Mouse (Mus musculus) midbrain, postnatal 0 days (tissue): ENCODE measurements around the gene Prima1. TPM values are rescaled to one million over a fixed set of nuclear protein-coding genes. Genes with fewer than 3 reads are reported as not detected.

Source experiments
- ATAC-seq: fragments of 200-750 bp; cut with Nextera tagmentation; 2 replicates; pipeline ENCODE4 v1.8.0; 2017; ENCODE audit warnings: moderate number of reproducible peaks, mild to moderate bottlenecking, moderate TSS enrichment, moderate library complexity; ENCODE audit not compliant: low FRiP score
- DNase-seq: peaks from one replicate; pipeline ENCODE4 v3.0.0-alpha.2; 2015; ENCODE audit warnings: low spot score
- H3K27ac ChIP-seq: fragments of 300-500 bp; sonication (generic); 2 replicates; pipeline ENCODE4 v1.5.1; 2014; ENCODE audit warnings: low read depth, mild to moderate bottlenecking, low read length, mixed read lengths
- H3K27me3 ChIP-seq: fragments of 300-500 bp; sonication (generic); 2 replicates; pipeline ENCODE4 v1.6.1; 2014; ENCODE audit warnings: low read length, control low read depth, mixed read lengths; ENCODE audit not compliant: insufficient read depth
- H3K36me3 ChIP-seq: fragments of 300-500 bp; sonication (generic); 2 replicates; pipeline ENCODE4 v1.6.1; 2014; ENCODE audit warnings: low read length, control low read depth, mixed read lengths; ENCODE audit not compliant: insufficient read depth
- H3K4me1 ChIP-seq: fragments of 300-500 bp; sonication (generic); 2 replicates; pipeline ENCODE4 v1.6.1; 2014; ENCODE audit warnings: mild to moderate bottlenecking, control low read depth, antibody characterized with exemption, low read length, mixed read lengths; ENCODE audit not compliant: insufficient read depth
- H3K4me2 ChIP-seq: fragments of 300-500 bp; sonication (generic); 2 replicates; pipeline ENCODE4 v1.6.1; 2014; ENCODE audit warnings: low read depth, mild to moderate bottlenecking, low read length, mixed read lengths; ENCODE audit not compliant: poor library complexity, severe bottlenecking
- H3K4me3 ChIP-seq: fragments of 300-500 bp; sonication (generic); 2 replicates; pipeline ENCODE4 v1.5.1; 2014; ENCODE audit warnings: low read depth, mild to moderate bottlenecking, low read length, moderate library complexity
- H3K9ac ChIP-seq: fragments of 300-500 bp; sonication (generic); replicated peaks from 2 replicates; pipeline ENCODE4 v1.6.1; 2014; ENCODE audit warnings: mild to moderate bottlenecking, low read length, moderate library complexity, mixed read lengths; ENCODE audit not compliant: poor library complexity, severe bottlenecking
- H3K9me3 ChIP-seq: fragments of 300-500 bp; sonication (generic); 2 replicates; pipeline ENCODE4 v1.6.1; 2016; ENCODE audit warnings: low read length, control low read depth
- CTCF ChIP-seq: IDR thresholded peaks from 2 replicates; pipeline ENCODE4 v1.5.1; 2016; ENCODE audit warnings: antibody characterized with exemption, mild to moderate bottlenecking
- WGBS: fragments of 180-500 bp; shearing (Covaris S2); extraction: QIAGEN DNeasy Blood & Tissue Kit; methylation state at CpG from one replicate; pipeline ENCODE4 v1.1.7; 2014; 5-methylcytosine and 5-hydroxymethylcytosine counted together
- polyA plus RNA-seq: library from polyadenylated mRNA; unstranded; fragments of >200 nt; fragmentation: Nextera tagmentation; extraction: Ambion mirVana; gene quantifications from 2 replicates; pipeline ENCODE4 v1.2.1, GENCODE M21; 2015
- total RNA-seq: library from RNA; depleted of rRNA; stranded (reverse); fragments of >200 nt; gene quantifications from 2 replicates; pipeline ENCODE4 v1.2.3, GENCODE M21; 2014

Gene Prima1
- total and polyA plus RNA-seq, 2 experiments from 2014 or later, result 0.44 to 0.46 TPM

DNA sequence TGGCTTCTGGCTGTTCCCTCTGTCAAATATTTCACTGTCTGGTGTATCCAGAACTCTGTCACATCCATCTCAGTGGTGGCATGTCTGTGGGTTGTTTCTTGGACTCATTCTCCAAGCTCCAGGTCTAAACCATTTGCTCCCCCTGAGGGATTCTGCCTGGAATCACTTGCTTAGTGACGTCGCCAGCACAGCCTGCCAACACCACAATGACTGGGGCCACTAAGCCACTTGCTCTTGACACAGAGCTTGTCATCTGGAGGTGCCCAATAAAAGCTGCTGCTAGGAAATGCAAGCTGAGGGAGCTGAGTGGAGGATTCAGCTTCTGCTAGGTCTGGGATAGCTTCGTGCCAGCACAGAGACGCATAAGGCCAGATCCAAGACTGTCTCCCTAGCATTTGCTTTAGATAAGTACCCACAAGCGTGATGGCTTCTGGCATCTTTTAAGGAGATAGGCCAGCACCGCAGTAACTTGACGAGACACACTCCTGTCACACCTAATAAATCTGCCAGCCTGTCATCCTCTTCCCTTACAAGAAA is 3.0 kb downstream of the Prima1 start:
- no peak overlapping the region for H3K9ac ChIP-seq
- no peak overlapping the region for H3K27ac ChIP-seq
- ATAC-seq, result no peak
- H3K4me2 ChIP-seq, result no peak overlapping the region
- H3K9me3 ChIP-seq, result no peaks in the 10 kb centered on the region
- no peaks in the 10 kb centered on the region; the same call in 1 of the 2 replicates for H3K4me1 ChIP-seq
- H3K27me3 ChIP-seq, result no peaks in the 10 kb centered on the region
- no peak overlapping the region for H3K4me3 ChIP-seq
- TF ChIP-seq CTCF, result no peak
- no peaks in the 10 kb centered on the region for H3K36me3 ChIP-seq
- 62% methylated on average over 7 of the region's 7 CpGs for WGBS
- DNase-seq, result peak; percentile 22

DNA sequence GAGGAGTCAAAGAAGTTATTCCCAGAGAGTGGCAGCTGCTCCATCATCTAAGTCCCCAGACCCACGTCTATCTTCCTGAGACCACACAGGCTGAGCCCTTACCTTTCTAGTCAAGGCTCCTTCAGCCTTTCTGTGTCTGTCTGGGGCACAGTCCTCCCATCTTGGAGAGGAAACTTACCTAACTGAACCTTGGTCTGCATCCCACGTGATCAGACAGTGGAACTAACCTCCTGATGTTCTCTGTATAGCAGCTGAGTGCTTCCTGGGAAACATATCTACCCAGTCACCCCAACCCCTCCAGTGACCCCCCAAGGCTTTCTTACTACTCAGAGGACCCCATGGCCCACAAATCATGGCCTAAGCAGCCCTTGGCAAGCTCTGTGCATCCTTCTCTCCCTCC is 6.1 kb downstream of the Prima1 start:
- no peak overlapping the region for H3K4me2 ChIP-seq
- no peak overlapping the region for H3K4me3 ChIP-seq

DNA sequence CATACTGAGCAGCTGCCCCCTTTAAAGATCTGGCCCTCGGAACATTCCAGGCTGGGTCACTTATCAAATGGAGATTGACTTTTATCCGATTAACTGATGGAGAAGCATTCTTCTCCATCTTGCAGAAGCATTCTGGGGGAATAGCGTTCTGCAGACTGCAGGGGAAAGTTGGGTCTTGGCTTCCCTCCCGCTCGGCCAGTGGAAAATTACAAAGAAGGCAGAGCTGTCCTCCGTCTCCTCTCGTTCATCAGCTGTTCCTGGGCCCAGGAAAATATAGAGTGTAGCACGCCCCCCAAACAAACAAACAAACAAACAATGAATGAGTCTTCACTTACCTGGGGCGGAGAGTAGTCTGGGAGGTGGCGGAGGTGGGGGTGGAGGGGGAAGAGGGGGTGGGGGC is 6.7 kb downstream of the Prima1 start:
- Histone ChIP-seq H3K9ac (no peak overlapping the region), H3K4me2 (no peak overlapping the region), H3K27ac (no peak overlapping the region), H3K27me3 (no peaks in the 10 kb centered on the region), H3K36me3 (no peaks in the 10 kb centered on the region), H3K9me3 (no peaks in the 10 kb centered on the region), H3K4me3 (no peak overlapping the region), H3K4me1 (no peaks in the 10 kb centered on the region)
- ATAC-seq, result no peak
- WGBS, result 79% methylated on average over 10 of the region's 10 CpGs
- TF ChIP-seq CTCF, result no peak
- DNase-seq, result no peak

More for the DNA sequence above, 6.1 kb downstream of the Prima1 start:
- 75% methylated on average over 2 of the region's 2 CpGs for WGBS
- no peaks in the 10 kb centered on the region for H3K36me3 ChIP-seq
- no peak for TF ChIP-seq CTCF
- no peaks in the 10 kb centered on the region for H3K27me3 ChIP-seq
- no peak for ATAC-seq
- no peak for DNase-seq
- no peak overlapping the region for H3K27ac ChIP-seq
- no peak overlapping the region for H3K9ac ChIP-seq
- H3K4me1 ChIP-seq, result no peaks in the 10 kb centered on the region
- no peaks in the 10 kb centered on the region for H3K9me3 ChIP-seq

DNA sequence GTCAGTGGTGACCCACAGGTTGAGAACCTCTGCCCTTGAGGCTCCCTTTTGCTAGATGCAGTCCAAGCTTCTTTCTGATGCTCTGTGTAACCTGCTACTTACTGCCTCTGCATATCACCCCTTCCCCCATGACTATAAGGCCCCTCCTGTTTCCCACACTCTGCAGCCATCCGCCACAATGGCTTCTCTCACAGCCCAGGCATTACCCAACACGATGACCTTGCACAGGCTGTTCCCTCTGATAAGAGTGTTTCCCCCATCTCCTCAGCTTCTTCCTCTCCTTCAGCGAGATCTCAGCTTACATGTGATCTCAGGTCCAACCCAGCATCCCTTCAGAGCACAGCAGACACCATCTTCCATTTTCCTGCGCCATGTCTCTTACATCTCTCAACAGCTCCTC is 12.9 kb downstream of the Prima1 start:
- 84% methylated on average over 4 of the region's 4 CpGs for WGBS

DNA sequence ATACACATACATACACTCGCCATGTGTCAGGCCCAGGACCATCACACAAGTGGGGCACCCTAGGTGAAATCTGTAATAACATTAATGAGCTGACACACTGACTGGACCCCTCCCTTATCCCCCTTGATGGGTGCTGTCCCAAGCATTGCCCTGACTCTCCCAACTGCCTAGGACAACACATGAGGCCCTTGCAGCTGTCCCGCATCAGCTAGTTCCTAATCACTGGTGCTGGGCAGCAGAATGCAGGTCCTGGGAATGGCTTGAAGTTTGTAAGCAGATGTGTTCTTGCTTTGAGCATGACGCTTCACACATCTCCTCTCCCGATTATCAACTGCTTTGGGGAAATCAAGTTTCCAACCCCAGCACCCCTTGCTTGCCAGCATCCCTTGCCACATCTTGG is 15.8 kb downstream of the Prima1 start:
- no peak for TF ChIP-seq CTCF
- H3K36me3 ChIP-seq, result no peaks in the 10 kb centered on the region
- 90% methylated on average over 4 of the region's 4 CpGs for WGBS
- no peak overlapping the region for H3K27ac ChIP-seq
- no peaks in the 10 kb centered on the region for H3K27me3 ChIP-seq
- no peak overlapping the region for H3K9ac ChIP-seq
- H3K4me2 ChIP-seq, result no peak overlapping the region
- no peaks in the 10 kb centered on the region for H3K9me3 ChIP-seq
- no peaks in the 10 kb centered on the region for H3K4me1 ChIP-seq
- no peak overlapping the region for H3K4me3 ChIP-seq
- ATAC-seq, result no peak
- DNase-seq, result no peak

More for the DNA sequence above, 12.9 kb downstream of the Prima1 start:
- no peaks in the 10 kb centered on the region for H3K36me3 ChIP-seq
- DNase-seq (no peak), ATAC-seq (no peak)
- H3K4me3 ChIP-seq, result no peak overlapping the region
- no peak overlapping the region for H3K4me2 ChIP-seq
- H3K4me1 ChIP-seq, result no peaks in the 10 kb centered on the region
- H3K9me3 ChIP-seq, result no peaks in the 10 kb centered on the region
- no peaks in the 10 kb centered on the region for H3K27me3 ChIP-seq
- no peak overlapping the region for H3K27ac ChIP-seq
- no peak overlapping the region for H3K9ac ChIP-seq
- no peak for TF ChIP-seq CTCF

DNA sequence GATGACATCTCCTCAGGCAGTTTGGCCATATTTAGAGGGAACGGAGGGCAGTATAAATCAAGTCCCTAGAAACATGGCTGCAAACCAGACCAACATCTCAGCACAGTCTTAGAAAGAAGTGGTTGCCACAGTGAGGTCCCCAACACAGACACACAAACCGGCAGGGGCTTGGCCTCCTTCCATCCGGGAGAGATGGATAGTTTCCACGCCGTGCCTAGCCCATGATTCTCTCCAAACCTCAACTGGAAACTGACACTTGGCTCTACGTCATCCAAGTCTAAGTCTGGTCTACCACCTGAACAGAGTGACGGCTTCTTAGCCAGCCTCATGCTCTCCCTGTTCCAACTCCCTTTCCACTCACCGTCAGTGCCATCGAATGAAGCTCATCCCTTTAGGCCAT is 18.3 kb downstream of the Prima1 start:
- DNase-seq, result no peak
- no peak overlapping the region for H3K9ac ChIP-seq

More for the DNA sequence above, 18.3 kb downstream of the Prima1 start:
- no peak for TF ChIP-seq CTCF
- no peak overlapping the region for H3K4me2 ChIP-seq
- H3K4me1 ChIP-seq, result no peaks in the 10 kb centered on the region
- H3K27me3 ChIP-seq, result no peaks in the 10 kb centered on the region
- WGBS, result 90% methylated on average over 9 of the region's 9 CpGs
- no peaks in the 10 kb centered on the region for H3K36me3 ChIP-seq
- H3K4me3 ChIP-seq, result no peak overlapping the region
- H3K9me3 ChIP-seq, result no peaks in the 10 kb centered on the region
- no peak overlapping the region for H3K27ac ChIP-seq
- ATAC-seq, result no peak
